Mouse (Mus musculus): ENCODE results near the gene Gphn.
A peak's percentile ranks its signal among the peaks of the same experiment; 100 is the strongest.
"Not testable (repeated sequence)": the region's sequence is repeated elsewhere in the genome, so short reads cannot be mapped to it uniquely, and the experiment has no call there.

Gene Gphn

GRCm38 (mm10) chr12:78332107-78332506 is 105.9 kb downstream of the Gphn start:
- peak; percentile 23 to 64 for DNase-seq (ENCODE audit: low spot score in 2 of 2)

- DNase-seq (ENCODE audit: low spot score in 2 of 2), result no peak
Measured at GRCm38 (mm10) chr12:78356472-78356871, 130.3 kb downstream of the Gphn start.

- DNase-seq (ENCODE audit: low spot score in 2 of 2), result no peak
Measured at GRCm38 (mm10) chr12:78389267-78389666, 163.1 kb downstream of the Gphn start.

- DNase-seq (ENCODE audit: low spot score in 2 of 2), result no peak
Measured at GRCm38 (mm10) chr12:78395297-78395696, 169.1 kb downstream of the Gphn start.

GRCm38 (mm10) chr12:78407518-78407917 is 181.3 kb downstream of the Gphn start:
- not testable (repeated sequence) for DNase-seq (ENCODE audit: low spot score in 2 of 2)

- DNase-seq (ENCODE audit: low spot score in 2 of 2), result no peak
Measured at GRCm38 (mm10) chr12:78522176-78522575, 296.0 kb downstream of the Gphn start.

GRCm38 (mm10) chr12:78522804-78523394 is 296.7 kb downstream of the Gphn start:
- DNase-seq (ENCODE audit: low spot score in 2 of 2), result no peak

- DNase-seq (ENCODE audit: low spot score in 2 of 2), result not testable (repeated sequence)
Measured at GRCm38 (mm10) chr12:78537590-78537989, 311.4 kb downstream of the Gphn start.

GRCm38 (mm10) chr12:78550913-78551312 is 324.7 kb downstream of the Gphn start:
- DNase-seq (ENCODE audit: low spot score in 2 of 2), result no peak

- DNase-seq (ENCODE audit: low spot score in 2 of 2), result no peak
Measured at GRCm38 (mm10) chr12:78631816-78632215, 405.6 kb downstream of the Gphn start.

- DNase-seq (ENCODE audit: low spot score in 2 of 2), result no peak
Measured at GRCm38 (mm10) chr12:78639466-78639865, 413.3 kb downstream of the Gphn start.

- no peak for DNase-seq (ENCODE audit: low spot score in 2 of 2)
Measured at GRCm38 (mm10) chr12:78640086-78640485, 413.9 kb downstream of the Gphn start.

- DNase-seq (ENCODE audit: low spot score in 2 of 2), result no peak
Measured at GRCm38 (mm10) chr12:78641220-78641619, 415.0 kb downstream of the Gphn start.

- DNase-seq (ENCODE audit: low spot score in 2 of 2), result no peak
Measured at GRCm38 (mm10) chr12:78643691-78644090, 417.5 kb downstream of the Gphn start.

GRCm38 (mm10) chr12:78645282-78645681 is 419.1 kb downstream of the Gphn start:
- DNase-seq (ENCODE audit: low spot score in 2 of 2), result no peak

GRCm38 (mm10) chr12:78659718-78660304 is 433.6 kb downstream of the Gphn start:
- no peak for DNase-seq (ENCODE audit: low spot score in 2 of 2)

GRCm38 (mm10) chr12:78678101-78678806 is 452.1 kb downstream of the Gphn start:
- no peak for DNase-seq (ENCODE audit: low spot score in 2 of 2)

- DNase-seq (ENCODE audit: low spot score in 2 of 2), result no peak
Measured at GRCm38 (mm10) chr12:78678807-78679189, 452.6 kb downstream of the Gphn start.

- no peak for DNase-seq (ENCODE audit: low spot score in 2 of 2)
Measured at GRCm38 (mm10) chr12:78681048-78681447, 454.9 kb downstream of the Gphn start.

- no peak for DNase-seq (ENCODE audit: low spot score in 2 of 2)
Measured at GRCm38 (mm10) chr12:78682279-78682678, 456.1 kb downstream of the Gphn start.

- no peak for DNase-seq (ENCODE audit: low spot score in 2 of 2)
Measured at GRCm38 (mm10) chr12:78685669-78686215, 459.6 kb downstream of the Gphn start.

GRCm38 (mm10) chr12:78688876-78689275 is 462.7 kb downstream of the Gphn start:
- DNase-seq (ENCODE audit: low spot score in 2 of 2), result no peak

- no peak for DNase-seq (ENCODE audit: low spot score in 2 of 2)
Measured at GRCm38 (mm10) chr12:78691325-78691724, 465.1 kb downstream of the Gphn start, which contains the start of gene Fam71d. Gene Fam71d, plus strand, starts transcription at chr12:78691535.
